Mouse (Mus musculus): ENCODE results near the gene Spata32. TPM values are rescaled to one million over a fixed set of nuclear protein-coding genes. Genes with fewer than 3 reads are reported as not detected.

The Spata32 gene
- polyA plus RNA-seq, 2 experiments from 2014 or later: not detected

DNA sequence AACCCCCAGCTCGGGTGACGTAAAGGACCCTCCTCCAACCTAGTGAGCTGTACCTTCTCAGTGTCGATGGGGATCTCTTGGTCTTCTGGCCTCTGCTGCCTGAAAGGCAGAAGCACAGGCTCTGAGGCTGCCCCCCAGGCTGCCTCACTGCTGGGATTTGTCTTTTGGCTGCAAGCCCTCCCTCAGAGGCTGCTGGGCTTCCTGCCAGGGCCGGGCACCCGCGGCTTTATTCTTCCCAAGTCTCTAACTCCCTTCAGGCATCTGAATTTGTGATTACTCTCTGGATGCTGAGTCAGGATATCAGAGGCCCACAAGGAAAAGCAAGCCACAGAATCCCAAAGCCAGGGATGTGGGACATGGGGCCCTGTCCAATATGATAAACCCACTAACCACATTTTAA, 16.6 kb downstream of the Spata32 start:
- no peak for ATAC-seq

DNA sequence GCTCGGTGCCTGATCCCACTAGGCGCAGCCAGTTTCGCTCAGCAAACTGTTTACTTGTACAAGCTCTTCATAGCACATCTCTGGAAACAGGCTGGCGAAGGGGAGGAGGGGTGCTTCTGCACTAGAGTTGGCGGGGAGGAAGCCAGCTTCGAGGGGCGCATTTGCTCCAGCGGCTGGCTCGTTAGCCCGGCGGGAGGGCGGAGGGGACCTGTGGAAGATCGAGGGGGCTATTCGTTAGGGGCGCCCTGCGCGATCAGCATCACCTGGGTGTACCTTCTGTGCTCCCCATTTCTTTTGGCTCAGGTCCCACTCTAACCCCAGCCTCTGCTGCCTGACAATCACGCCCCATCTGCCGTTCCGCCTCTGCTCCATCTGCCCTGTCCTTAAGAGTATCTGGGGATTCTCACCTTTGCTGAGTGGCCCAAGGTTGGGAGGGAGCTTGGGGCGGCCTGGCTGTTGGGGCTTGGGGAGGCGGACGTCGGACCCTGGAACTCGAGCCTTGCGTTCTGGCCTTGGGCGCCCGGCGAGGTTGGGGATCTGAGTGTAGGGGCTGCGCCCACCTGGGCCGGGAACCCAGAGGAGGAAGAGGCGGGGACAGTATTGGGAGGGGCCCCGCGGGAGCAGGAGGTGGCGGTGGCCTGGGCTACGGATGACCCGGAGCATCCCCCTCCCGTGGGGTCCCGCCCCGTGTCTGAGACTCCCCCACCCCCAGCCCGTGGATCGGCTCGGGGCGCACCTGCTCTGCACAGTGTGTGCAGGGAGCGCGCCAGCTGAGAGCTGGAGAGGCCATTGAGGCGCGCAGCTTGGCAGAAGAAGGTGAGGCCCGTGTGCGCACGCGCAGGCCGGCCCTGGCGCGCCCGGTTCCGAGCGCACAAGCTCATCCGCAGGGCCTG, 19.1 kb downstream of the Spata32 start:
- no peak for ATAC-seq

DNA sequence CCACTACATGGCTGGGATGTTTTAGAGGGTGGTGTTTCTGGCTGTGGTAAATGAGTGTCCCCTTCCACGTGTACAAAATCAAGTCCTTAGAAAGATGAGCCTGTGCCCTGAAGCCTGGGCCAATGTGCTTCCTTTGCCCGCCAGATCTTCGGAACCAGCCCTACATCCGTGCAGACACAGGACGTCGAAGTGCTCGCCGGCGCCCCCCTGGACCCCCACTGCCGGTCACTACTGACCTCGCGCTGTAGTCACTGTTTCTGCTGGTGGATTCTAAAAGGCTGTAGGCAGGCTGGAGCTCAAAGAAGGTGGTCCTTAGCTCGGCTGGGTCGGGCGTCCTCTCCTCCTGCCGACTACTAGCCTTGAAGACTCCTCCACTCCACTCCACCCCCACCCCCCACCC, 19.9 kb downstream of the Spata32 start:
- no peak for ATAC-seq

DNA sequence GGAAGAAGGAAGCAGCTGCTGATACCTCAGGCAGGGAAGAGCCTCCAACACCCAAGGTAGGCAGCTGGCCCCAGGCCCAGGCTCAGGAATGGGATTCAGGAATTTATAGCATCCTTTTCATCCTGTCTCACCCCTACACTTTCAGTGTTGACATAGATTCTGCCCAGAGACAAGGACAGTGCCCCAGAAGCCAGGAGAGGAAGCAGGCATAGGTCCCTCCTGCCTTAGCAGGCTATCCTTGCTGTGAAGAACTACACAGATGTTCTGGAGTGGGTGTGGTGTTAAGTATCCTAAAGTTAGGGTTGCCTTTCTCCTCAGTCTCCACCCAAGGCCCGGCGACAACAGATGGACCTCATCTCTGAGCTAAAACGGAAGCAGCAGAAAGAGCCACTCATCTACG, 20.9 kb downstream of the Spata32 start:
- no peak for ATAC-seq

DNA sequence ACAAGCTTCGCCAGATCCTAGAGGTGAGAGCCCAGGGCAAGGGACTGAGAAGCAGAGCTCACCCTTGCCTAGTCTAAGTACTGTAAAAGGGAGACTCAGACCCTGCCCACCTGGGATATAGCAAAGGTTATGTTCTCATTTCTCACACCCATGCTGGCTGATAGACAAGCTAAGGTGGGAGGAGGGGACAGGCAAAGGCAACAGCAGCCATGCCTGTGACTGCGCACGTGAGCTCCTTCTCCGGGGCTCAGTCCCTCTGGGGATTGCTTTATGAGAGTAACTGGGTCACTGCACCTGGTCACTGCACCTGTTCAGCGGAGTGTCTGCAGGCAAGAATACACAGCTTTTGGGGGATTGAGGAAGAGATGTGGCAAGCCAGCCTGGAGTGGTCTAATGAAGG, 22.6 kb downstream of the Spata32 start:
- no peak for ATAC-seq

DNA sequence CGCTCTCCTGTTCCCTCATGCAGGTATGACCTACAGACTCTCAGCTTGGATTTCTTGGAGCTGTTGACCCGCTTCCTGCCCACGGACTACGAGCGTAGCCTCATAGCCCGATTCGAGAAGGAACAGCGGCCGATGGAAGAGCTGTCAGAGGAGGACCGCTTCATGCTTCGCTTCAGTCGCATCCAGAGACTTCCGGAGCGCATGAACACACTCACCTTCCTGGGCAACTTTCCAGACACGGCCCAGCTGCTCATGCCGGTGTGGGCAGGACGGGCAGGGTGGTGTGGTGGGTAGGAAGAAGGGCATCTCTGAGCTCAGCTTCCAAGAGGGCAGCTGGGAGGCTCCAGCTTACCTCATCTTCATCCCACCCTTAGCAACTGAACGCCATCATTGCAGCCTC, 23.0 kb downstream of the Spata32 start:
- ATAC-seq: no peak

DNA sequence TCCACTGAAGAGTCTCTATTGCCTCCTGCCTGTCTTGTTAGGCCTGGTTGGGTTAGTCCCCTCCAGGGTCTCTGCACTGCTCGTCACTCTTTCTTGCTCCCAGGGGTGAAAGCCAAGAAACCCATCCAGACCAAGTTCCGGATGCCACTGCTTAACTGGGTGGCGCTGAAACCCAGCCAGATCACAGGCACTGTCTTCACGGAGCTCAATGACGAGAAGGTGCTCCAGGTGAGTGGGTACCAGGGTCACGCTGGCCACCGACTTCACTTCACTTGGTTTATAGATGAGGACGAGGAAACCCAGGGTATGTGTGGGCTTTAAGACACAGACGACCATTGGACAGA, 24.4 kb downstream of the Spata32 start:
- no peak for ATAC-seq

DNA sequence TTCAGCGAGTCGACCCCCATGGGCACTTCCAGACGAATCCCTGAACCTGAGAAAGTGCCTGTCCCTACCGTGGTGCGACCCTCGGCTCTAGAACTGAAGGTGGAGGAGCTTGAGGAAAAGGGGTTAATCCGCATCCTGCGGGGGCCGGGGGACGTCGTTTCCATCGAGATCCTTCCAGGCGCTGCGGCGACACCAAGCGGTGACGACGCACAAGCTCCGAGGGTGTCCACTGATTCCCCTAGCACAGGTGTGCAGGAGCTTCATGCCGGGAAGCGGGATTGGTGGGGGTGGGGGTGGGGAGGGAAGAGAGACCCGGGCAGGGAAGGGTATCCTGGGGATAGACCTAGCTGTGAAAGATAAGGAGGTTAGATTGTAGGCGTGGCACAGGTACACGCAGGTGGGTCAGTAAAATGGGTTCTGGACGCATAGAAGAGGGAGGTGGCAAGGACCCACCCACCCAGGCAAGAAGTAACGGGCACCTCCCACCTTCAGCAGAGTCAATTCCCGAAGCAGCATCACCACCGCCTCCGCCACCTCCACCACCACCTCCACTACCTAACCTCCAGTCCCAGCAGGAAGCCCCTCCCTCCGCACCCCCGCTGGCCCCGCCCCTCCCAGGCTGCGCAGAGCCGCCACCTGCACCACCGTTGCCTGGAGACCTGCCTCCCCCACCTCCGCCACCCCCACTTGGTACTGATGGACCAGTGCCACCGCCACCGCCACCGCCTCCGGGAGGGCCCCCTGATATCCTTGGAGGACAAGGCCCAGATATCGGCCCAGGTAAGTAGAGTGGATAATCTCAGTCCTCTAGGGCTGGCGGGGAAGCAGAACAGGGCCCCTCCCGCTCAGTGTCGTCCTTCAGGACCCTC, 25.0 kb downstream of the Spata32 start:
- ATAC-seq: no peak

DNA sequence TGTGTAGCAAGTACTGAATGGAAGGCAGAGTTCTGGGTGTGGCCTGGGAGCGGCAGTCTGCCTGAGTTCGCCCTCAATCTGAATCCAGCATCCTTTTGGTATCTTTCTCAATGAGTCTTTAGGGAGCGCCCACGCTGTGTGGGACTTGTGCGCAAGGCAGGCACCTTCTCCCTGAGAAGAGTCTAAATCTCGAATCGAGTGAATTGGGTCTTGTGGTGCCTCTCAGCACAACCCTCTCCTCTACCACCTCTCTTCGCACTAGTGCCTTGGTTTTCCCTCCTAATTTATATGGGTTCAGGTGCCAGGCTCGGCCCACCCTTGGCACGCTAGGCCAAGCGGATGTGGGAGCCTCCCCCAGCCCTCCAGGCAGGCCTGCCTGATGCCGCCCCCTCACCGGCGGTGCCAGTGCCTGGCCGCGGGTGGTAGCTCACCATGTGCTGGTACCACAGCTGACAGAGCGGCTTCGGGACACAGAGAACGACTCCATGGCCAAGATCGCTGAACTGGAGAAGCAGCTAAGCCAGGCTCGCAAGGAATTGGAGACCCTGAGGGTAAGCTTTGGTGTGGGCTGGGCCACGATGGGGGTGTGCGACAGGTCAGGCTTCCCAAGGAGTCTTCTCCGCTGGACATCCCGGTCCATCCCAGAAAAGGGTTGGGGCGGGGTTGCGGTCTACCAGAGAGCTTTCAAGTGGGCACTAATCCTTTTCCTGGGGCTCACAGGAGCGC, 25.8 kb downstream of the Spata32 start:
- no peak for ATAC-seq

DNA sequence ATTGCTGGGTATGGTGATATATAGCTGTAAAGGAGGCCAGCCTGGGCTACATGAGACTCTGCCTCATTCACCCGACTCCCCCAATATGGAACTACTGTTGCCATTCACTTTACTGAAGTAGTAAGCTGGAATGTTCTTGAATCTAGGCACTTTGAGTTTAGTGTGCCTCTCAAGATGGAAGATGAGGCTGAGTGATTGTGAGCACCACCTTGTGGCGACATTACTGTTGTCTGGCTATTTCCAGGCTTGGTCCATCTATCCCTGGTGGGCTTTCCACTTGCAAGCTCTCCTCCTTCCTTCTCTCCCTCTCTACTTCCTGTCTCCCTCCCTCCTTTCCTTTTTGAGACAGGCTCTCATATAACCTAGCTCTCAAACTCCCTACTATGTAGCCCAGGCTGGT, 33.3 kb downstream of the Spata32 start:
- peak; percentile 28 for ATAC-seq

DNA sequence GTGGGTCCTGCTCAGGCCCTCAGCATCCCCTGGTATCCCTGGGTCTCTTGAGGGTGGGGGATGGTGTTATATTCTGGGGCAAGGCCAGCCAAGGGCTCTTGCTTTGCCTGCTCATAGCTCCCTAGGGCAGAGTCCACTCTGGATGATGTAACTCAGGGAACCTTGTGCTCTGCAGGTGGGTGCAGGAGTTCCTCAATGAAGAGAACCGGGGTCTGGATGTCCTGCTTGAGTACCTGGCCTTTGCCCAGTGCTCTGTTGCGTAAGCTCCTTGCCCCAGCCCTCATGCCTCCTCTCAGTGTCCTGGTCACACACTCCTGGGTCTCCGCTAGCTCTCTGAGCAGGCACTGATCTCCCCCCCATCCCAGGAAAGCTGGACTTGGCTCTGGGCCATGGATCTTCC, 36.3 kb downstream of the Spata32 start:
- no peak for ATAC-seq

DNA sequence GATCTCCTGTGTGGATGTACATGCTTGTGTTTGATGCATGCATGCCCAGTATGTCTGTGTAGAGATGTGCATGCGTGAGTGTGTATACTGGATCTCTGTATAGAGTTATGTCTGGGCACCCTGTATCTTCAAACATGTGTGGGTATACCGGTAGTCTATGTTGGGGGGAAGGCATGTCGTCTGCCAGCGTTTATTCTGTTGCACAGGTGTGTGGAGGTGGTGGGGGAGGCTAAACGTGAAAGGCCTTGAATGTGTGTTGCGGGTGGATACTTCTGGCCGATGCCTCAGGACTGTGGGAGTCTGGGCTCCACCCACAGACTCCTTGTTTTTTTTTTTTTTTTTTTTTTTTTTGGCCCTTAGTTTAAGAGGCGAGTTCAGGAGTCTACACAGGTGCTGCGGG, 36.9 kb downstream of the Spata32 start:
- no peak for ATAC-seq

DNA sequence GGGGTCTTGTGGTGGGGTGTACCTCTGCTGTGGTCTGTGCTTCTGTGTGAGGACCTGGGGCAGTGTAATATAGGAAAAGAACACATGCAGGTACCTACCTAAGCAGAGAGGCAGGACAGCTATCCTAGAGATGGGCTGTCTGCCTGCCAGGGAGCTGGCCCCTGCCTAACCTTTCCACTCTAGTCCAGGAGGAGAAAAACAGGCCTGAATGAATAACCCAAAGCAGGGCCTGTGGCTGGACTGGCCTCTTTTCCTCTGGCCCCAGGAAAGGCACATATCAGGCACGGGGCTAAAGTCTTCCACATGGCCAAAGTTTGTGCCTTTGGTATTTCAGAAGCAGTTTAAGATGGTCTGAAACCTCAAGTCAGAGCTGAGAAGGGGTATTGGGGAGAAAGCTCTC, 37.8 kb downstream of the Spata32 start:
- ATAC-seq: no peak

DNA sequence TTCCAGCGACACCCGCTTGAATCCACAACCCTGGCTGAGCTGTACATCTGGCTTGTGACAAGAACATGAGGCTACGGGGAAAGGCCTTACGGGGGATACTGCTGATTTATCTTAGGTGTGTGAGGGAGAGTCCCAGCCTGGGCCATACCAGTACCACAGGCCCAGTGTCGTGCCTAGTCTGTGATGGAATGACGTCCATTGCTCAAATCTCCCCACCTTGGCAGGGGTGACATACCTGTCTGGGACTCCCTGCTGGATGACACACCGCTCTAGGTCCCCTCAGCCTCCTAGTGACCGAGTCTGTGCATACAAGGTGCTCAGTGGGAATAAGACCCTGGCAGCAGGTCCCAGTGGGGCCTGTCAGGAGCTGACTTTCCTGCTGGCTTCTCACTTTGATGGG, 39.5 kb downstream of the Spata32 start:
- no peak for ATAC-seq

DNA sequence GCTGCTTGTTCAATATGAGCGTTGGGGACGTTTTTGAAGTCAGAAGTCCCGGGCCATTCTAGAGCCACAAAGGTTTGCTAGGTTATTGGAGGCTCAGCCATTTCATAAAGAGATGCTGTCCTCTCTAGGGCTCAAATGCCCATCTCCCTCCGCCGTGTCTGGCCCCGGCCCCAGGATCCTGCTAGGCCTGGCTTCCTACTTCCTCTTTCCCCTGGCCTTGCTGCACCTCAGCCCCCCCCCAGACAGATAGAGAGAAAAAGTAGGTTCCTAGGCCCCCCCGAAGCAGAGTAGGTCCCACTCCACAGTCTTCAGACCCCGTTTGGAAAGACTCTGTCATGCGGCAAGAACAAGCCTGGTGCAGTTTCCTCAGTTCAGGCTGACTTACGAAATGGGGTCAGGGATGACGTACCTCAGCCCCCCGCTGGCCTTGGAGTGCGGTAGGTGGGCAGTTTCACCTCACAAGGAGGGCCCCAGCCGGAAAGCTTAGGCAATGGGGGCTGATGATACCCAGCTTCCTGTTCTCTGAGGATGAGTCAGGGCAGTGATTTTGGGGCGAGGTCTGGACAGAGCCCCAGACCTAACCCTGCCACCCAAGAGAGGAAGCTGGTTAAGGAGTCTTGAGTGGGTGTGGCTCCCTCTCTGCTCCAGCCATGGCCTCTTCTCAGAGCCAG, 40.3 kb downstream of the Spata32 start:
- peak; percentile 6 for ATAC-seq

DNA sequence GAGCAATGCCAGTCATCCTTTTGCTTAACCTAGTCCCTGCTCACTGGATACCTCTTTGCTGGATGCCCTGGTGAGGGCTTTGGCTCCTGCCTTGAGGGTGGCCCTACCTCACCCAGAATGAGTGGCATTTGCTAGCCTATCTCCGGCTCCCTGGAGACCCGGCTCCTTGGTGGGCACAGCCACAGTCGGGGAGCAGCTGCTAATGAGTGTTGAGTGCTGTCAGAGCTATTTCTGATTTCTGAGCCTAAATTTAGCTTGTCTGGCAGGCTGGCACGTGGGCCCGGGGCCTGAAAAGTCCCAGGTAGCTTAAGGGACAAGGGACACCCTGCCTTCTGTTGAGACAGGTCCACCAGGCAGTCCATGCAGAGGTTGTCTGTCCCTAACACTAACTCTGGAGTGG, 41.0 kb downstream of the Spata32 start:
- no peak for ATAC-seq

DNA sequence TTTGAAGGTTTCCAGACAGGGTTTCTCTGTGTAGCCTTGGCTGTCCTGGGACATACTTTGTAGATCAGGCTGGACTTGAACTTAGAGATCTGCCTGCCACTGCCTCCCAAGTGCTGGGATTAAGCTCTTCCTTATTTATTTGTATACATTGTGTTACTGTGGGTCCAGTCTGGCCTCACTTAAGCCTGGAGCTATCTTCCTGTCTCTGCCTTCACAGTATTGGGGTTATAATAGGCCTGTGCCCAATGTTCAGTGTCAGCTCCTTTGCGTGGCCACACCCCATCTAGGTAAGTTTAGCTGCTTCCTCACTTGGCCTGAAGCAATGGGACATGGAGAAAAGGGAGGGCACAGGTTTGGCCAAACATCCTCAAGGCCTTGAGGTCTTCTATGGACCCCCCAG, 41.7 kb downstream of the Spata32 start:
- no peak for ATAC-seq

DNA sequence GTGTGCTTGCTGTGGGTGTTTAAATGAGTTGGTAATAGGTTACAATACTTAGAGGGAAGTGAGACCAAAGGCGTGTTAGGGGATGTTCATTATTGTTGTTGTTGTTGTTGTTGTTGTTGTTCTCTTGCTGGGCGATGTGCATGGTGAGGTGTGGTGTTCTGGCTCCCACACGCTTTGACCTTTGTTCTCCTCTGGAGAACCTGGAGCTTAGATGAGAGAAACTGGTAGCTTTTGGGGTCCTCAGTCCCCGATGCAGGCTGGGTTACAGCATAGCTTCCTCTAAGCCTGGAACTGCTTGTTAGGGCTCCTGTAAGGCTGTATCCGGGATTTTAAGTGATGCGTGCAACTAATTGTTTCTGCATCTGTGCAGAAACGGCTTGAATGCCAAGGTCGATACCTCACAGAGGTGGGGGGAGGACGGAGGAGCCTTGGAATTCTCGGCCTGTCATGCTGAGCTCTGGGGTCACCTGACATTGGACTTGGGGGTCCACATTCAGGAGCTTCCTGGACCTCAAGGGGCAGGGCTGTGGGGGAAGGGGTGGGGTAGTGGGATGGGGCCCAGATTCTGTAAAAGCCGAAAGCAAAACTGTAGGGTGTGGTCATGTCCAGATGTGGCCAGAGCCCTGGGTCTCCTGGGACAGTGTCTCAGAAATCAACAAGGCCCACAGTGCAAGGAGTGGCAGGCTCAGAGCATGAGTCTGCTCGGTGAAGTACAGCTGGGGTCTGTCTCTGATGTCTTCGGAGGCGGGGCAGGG, 42.4 kb downstream of the Spata32 start:
- no peak for ATAC-seq

DNA sequence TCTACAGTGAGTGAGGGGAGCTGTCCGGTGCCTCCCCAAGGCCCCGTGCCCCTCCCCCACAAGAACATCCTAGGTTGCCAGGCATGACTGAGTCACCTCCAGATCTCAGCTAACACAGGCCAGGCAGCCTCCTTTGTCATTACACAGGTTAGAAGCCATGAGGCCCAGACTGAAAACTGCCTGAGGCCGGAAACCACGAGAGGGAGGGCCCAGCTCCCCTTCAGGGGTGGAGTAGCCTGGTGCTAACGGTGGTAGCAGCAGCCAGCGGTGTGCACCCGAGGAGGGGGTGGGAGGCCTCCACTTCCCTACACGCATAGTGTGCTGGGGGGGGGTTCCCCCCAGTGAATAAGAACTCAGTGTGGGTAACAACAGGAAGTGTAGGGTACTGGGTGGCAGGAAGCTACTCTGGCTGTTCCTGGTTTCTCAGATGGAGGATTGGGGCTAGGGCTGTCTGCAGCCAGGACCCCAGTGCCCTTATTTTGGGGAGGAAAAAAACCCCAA, 43.3 kb downstream of the Spata32 start:
- ATAC-seq: peak; percentile 86

DNA sequence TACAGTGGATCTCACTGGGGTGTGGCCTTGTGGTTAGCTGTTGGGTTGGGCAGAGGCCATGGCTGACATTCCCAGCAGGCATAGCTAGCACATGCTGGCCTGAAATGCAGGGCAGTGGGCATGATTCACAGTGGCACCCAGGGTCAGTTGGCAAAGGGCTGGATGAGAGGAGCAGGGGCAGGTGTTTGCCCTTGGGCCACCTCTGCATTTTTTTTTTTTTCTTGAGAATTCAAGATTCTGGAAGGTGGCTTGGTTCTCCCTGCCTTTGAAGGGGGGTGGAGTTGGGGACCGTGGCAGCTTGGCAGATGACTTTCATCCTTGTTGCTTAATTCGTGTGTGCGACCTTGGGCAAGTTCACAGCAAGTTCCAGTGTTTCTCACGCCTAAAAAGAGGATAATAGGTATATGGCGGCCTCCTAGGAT, 43.8 kb downstream of the Spata32 start:
- no peak for ATAC-seq

DNA sequence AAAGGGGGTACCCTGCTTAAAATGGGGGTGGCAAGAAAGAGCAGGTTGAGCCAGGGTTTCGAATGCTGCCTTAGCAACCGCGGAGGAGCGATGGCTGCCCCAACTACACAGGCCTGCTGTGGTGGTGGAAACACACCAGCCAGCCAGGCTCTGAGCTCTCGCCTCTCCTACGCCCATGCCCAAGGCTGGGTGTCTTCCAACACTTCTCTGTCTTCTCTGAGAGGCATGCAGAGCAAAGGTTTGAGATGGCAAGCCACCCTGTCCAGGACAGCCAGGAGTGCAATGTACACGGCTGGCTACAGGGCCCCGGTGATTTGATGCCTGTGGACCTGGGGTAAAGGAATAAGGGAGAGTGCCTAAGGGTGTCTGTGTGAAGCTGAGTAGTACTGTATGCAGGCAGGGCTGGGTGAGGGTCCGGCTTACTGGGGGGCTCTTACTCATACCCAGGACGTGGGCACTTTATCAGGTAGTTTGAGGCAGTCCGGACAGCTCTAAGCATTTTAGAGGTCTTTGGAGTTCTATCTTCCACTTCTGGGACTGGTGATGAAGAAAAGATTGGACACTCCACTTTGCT, 44.4 kb downstream of the Spata32 start:
- ATAC-seq: no peak
